Mouse (Mus musculus) kidney, adult 2 months (tissue): ENCODE data around the gene Psmd4. TPM values are rescaled to one million over a fixed set of nuclear protein-coding genes. Genes with fewer than 3 reads are reported as not detected.
"Not testable (repeated sequence)": the region's sequence is repeated elsewhere in the genome, so short reads cannot be mapped to it uniquely, and the experiment has no call there.

ENCODE experiments used
- DNase-seq: peaks from one replicate; pipeline ENCODE4 v3.0.0; 2021
- H3K27ac ChIP-seq: fragments of 200-500 bp; 2 replicates; pipeline ENCODE4 v1.5.1; 2012; ENCODE audit warnings: low read depth, low read length, control low read depth, inconsistent platforms; ENCODE audit not compliant: insufficient read depth
- H3K27me3 ChIP-seq: fragments of 200-500 bp; replicated peaks from 2 replicates; pipeline ENCODE4 v1.6.1; 2012; ENCODE audit warnings: mild to moderate bottlenecking, moderate library complexity, low read length, inconsistent platforms; ENCODE audit not compliant: control insufficient read depth, insufficient read depth
- H3K36me3 ChIP-seq: fragments of 200-500 bp; 2 replicates; pipeline ENCODE4 v1.6.1; 2012; ENCODE audit warnings: mild to moderate bottlenecking, moderate library complexity, low read length, inconsistent platforms; ENCODE audit not compliant: control insufficient read depth, insufficient read depth
- H3K4me1 ChIP-seq: fragments of 200-500 bp; 2 replicates; pipeline ENCODE4 v1.6.1; 2011; ENCODE audit warnings: low read length; ENCODE audit not compliant: control insufficient read depth, insufficient read depth
- H3K4me3 ChIP-seq: fragments of 200-500 bp; 2 replicates; pipeline ENCODE4 v1.5.1; 2011; ENCODE audit warnings: mild to moderate bottlenecking, low read depth, low read length, control low read depth; ENCODE audit not compliant: insufficient read depth
- CTCF ChIP-seq: fragments of 200-500 bp; conservative IDR thresholded peaks from 2 replicates; pipeline ENCODE4 v1.5.1; 2011; ENCODE audit warnings: low read depth, mild to moderate bottlenecking, control low read depth, low read length, moderate library complexity, mixed read lengths; ENCODE audit not compliant: insufficient read depth, insufficient read length
- POLR2A ChIP-seq: fragments of 200-500 bp; IDR thresholded peaks from one replicate; pipeline ENCODE4 v1.6.1; 2011; ENCODE audit warnings: low read depth, low read length, control low read depth
- WGBS: fragments of 180-500 bp; shearing (Covaris S2); methylation state at CpG from one replicate; pipeline ENCODE4 v1.1.7; 2018; 5-methylcytosine and 5-hydroxymethylcytosine counted together
- polyA plus RNA-seq: library from polyadenylated mRNA; depleted of rRNA; stranded (reverse); fragments of >200 nt; gene quantifications from 2 replicates; pipeline ENCODE4 v1.2.3, GENCODE M21; 2012

The Psmd4 gene
- polyA plus RNA-seq, 1 experiment: 136 TPM

GRCm38 (mm10) chr3:95027057-95027645 lies 15.3 kb downstream of the Psmd4 start:
- TF ChIP-seq POLR2A (no peak), CTCF (no peak)
- no peak for DNase-seq
- H3K36me3 ChIP-seq: no peaks in the 10 kb centered on the region
- 41% methylated on average over 5 of the region's 5 CpGs for WGBS
- H3K27ac ChIP-seq: no peak overlapping the region
- H3K4me1 ChIP-seq: no peaks in the 10 kb centered on the region
- no peak overlapping the region for H3K4me3 ChIP-seq
- no peaks in the 10 kb centered on the region for H3K27me3 ChIP-seq

DNA sequence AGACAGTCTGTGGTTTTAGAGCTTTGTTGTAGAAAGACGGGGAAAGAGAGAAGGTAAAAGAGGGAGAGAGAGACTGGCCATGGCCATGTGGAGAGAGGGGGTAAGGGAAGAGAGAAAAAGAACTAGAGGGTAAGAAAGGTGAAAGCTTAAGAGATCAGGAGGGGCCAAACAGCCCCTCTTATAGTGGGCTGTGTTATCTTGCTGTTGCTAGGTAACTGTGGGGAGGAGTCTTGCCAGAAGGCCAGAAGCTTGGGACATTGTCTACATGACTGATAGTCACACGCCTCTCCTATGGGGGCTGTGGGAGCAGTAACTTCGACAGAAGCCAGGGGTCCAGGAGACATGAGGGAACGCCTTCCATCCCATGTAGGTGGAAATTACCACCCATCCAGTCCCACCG lies 17.2 kb downstream of the Psmd4 start:
- DNase-seq: no peak
- 61% methylated on average over 5 of the region's 5 CpGs for WGBS
- no peak for TF ChIP-seq CTCF
- no peak for TF ChIP-seq POLR2A
- Histone ChIP-seq H3K27ac (no peak overlapping the region), H3K4me3 (no peak overlapping the region), H3K36me3 (no peaks in the 10 kb centered on the region), H3K4me1 (no peaks in the 10 kb centered on the region), H3K27me3 (no peaks in the 10 kb centered on the region)

DNA sequence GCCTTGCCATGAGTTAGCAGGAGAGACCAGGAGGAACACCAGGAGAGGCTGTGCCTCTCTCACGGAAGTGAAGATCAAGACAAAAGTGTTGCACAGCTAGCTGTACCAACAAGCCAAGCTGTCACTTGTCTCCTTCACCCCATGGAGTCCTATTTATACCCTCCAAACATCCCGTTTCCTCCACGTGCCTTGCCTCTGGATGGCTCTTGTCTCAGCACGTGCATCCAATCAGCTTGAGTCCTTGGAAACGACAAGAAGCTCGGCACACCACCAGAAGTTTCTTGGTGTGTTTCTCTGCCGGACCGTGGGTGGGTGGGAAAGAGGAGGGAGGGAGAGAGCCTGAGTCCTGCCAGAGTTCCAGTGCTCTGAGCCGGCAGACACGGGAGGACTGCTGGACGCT lies 17.9 kb downstream of the Psmd4 start:
- TF ChIP-seq POLR2A: no peak
- TF ChIP-seq CTCF: no peak
- Histone ChIP-seq H3K27me3 (no peaks in the 10 kb centered on the region), H3K27ac (no peak overlapping the region), H3K4me1 (no peaks in the 10 kb centered on the region), H3K4me3 (no peak overlapping the region), H3K36me3 (no peaks in the 10 kb centered on the region)
- WGBS: 24% methylated on average over 11 of the region's 11 CpGs
- no peak for DNase-seq

GRCm38 (mm10) chr3:95020956-95021355 lies 21.5 kb downstream of the Psmd4 start:
- not testable (repeated sequence) for H3K27ac ChIP-seq, H3K4me1 ChIP-seq, H3K36me3 ChIP-seq, H3K27me3 ChIP-seq, DNase-seq, H3K4me3 ChIP-seq
- 77% methylated on average over 5 of the region's 5 CpGs for WGBS

GRCm38 (mm10) chr3:95018741-95019140 lies 23.7 kb downstream of the Psmd4 start:
- TF ChIP-seq CTCF: no peak
- TF ChIP-seq POLR2A: no peak
- DNase-seq: no peak
- no peaks in the 10 kb centered on the region for H3K36me3 ChIP-seq
- no peaks in the 10 kb centered on the region for H3K27me3 ChIP-seq
- H3K4me1 ChIP-seq: peaks cover 5% of the 10 kb centered on the region; the same call in 1 of the 2 replicates
- no peak overlapping the region for H3K4me3 ChIP-seq
- no peak overlapping the region for H3K27ac ChIP-seq
- 89% methylated on average over 2 of the region's 2 CpGs for WGBS

GRCm38 (mm10) chr3:95016532-95017056 lies 25.8 kb downstream of the Psmd4 start:
- TF ChIP-seq POLR2A (no peak), CTCF (no peak)
- 6% methylated on average over 21 of the region's 21 CpGs for WGBS
- DNase-seq: no peak
- H3K36me3 ChIP-seq: no peaks in the 10 kb centered on the region
- peak overlapping the region; percentile 36; the same call in 1 of the 2 replicates for H3K27ac ChIP-seq
- H3K27me3 ChIP-seq: no peaks in the 10 kb centered on the region
- peaks cover 5% of the 10 kb centered on the region; the same call in 1 of the 2 replicates for H3K4me1 ChIP-seq
- peak overlapping the region; percentile 76 for H3K4me3 ChIP-seq

DNA sequence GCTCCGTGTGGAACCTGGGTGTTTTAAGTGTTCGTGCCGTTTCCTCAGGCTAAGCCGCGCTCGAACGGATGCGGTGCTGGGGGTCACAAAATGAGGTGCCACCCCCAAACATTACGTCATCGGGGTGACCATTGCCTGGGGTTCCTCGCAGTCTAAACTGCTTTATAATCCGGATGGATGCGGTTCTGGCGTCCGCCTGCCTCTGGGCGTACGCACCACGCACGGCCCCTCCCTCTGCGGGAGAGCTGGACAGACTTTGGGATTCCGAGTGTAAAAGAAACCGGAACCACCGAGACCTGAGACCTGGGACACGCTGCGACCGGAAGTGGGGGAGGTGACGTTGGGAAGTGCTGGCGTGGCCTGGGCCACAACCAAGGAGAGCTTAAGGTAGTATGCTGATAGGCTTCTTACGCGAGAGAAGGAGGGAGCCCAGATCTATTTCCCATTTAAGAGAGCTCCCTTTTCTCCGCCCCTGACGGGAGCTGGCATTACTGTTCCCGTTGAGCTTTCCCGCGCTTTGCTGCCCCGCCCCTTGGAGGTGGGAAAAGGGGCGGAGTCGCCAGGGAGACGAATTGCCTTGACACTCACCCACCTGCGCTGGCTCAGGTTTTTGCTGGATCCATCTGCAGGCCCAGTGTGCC lies 26.4 kb downstream of the Psmd4 start:
- DNase-seq: peak; percentile 99
- Histone ChIP-seq H3K36me3 (no peaks in the 10 kb centered on the region), H3K4me1 (peaks cover 5% of the 10 kb centered on the region; the same call in 1 of the 2 replicates), H3K27ac (peak overlapping the region; percentile 93), H3K27me3 (no peaks in the 10 kb centered on the region), H3K4me3 (peak overlapping the region; percentile 76)
- TF ChIP-seq CTCF (0 out of 2 replicates have a peak, but pooled peaks have one; percentile 6), POLR2A (no peak)
- 1% methylated on average over 40 of the region's 40 CpGs for WGBS
